Mouse (Mus musculus) urinary bladder, postnatal 25 days (tissue): ENCODE measurements around the gene Colq.

Experiments used
- DNase-seq: peaks from one replicate; pipeline ENCODE4 v3.0.0; 2022; ENCODE audit warnings: low spot score

Colq gene

GRCm38 (mm10) chr14:31525040-31525810 lies 65.9 kb downstream of the Colq start:
- DNase-seq = no peak

GRCm38 (mm10) chr14:31521318-31521717 lies 69.8 kb downstream of the Colq start:
- no peak for DNase-seq

- no peak for DNase-seq
Measured at GRCm38 (mm10) chr14:31519165-31519564, 72.0 kb downstream of the Colq start.

GRCm38 (mm10) chr14:31515895-31516294 lies 75.2 kb downstream of the Colq start:
- DNase-seq = no peak

DNA sequence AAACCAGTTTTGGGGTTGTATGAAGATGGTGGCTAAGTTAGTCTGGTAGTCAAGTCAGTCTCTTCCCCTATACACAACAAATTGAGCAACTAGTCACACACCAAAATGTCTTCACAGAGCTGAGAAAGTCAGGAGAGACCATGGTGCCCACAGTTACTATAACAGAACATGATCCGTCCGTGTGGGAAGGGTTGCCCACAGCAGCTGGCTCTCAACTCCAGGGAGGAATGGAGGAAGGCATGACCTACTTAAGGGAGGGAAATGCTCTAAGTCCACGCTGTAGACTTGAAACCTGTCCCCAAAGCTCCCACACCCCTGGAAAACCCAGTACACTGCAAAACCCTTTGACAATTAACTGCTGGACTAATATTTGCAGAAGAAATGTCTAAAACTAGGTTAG lies 80.8 kb downstream of the Colq start:
- no peak for DNase-seq

GRCm38 (mm10) chr14:31509911-31510310 lies 81.2 kb downstream of the Colq start:
- no peak for DNase-seq

DNA sequence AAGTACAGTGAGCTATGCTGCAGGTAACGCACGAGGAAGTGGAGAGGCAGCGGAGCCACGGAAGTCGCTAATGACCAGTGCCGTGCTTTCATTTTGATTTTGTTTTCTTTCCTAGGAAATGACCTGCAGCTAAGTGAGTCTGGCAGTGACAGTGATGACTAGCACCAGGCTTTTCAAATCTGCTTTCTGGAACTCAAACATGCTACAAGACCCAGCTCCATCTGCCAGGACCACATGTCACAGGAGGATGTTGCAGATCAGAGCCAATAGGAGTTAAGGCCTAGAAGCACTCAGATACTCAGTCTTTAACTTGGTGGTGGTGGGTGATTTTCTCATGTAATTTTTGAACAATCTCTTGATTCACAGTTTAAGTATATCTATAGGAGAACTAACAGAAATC lies 84.7 kb downstream of the Colq start:
- DNase-seq = no peak

DNA sequence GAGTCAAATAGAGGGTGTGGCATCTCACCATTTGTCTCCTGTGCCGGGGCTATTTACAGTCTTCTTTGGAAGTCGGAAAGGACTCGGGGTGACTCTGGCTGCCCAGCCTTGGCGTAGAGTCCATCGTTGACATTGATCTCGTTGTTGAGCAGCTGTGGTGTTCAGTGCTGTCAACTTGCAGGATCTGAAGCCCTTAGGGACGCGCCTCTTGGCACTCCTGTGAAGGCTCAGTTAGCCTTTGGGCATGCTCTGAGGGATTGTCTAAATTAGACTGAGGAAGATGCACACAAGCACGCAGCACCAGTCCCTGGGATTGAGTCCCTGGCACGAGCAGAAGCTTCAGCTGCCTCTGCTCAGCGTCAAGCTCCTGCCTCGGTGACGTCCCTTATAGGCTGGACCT lies 87.7 kb downstream of the Colq start:
- DNase-seq = no peak

- DNase-seq = no peak
Measured at GRCm38 (mm10) chr14:31499526-31499925, 91.6 kb downstream of the Colq start.

DNA sequence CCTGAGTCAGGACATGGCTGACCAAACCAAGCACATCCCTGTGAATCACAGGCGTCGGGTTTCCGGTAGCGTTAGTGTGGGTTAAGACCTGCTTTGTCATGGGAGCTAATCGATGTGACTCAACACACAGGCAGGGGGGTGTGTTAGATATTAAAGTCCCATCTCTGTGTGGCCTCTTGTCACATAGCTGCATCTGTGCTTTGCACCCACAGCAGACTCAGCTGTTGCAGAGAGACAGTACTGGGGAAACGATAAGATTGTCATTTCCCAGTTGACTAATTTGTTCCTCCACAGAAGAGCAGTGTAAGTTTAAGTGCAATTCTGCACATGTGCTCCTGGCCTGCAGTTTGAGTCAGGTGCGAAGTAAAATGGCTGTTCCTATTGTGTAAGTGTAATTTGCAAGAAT lies 94.9 kb downstream of the Colq start:
- no peak for DNase-seq

DNA sequence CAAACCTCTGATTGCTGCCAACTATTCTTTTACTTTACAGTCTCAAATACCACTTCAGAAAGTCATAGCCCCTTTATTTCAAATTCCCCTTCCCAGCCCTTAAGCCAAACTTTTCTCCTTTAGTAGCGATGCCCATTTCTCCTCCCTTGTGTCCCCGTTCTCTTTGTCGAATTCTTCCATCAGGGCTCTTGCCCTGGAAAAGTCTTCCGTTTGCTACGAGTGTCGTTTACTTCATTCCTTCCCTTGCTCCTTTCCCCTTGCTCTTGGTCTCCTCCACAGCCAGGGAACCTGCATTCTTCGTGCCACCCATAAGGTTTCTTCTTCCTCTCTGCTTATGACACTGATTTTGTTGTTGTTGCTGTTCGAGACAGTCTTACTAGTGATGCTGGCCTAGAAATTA lies 95.6 kb downstream of the Colq start:
- DNase-seq = no peak

- DNase-seq = peak; percentile 84
Measured at GRCm38 (mm10) chr14:31494975-31495455, 96.1 kb downstream of the Colq start, which contains the start of gene Mettl6. Gene Mettl6, minus strand, starts transcription at chr14:31495040.

DNA sequence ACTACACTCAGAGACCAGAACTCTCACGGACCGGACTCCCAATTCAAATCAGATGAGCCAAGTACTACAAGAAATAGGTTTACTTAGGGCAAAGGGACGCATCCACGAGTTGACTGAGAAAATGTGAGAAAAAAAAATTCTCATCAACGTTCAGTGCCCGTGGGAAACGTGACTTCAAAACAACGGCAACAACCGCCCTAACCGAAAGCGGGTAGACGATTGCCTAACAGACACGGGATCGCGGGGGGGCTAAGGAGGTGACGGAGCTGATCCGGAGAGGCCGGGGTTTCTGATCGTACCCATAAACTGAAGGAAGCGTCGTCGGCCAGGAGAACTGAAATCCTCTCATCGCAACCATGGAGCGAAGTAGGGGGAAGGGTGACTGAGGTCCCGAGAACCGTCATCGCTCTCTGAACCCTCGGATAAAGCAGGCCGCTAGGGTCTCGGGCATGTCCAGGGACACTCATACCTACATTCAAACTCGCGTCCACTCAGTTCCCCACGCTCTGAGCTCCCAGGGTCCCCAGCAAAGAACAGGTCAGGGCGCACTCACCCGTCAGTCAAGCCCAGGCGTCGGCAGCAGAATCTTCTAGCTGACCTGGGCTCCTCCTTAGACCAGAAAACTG lies 96.7 kb downstream of the Colq start, which contains the start of gene Eaf1:
Eaf1 (plus strand) TSS at position 51 of the 626 bp plus-strand sequence.
- DNase-seq = no peak

DNA sequence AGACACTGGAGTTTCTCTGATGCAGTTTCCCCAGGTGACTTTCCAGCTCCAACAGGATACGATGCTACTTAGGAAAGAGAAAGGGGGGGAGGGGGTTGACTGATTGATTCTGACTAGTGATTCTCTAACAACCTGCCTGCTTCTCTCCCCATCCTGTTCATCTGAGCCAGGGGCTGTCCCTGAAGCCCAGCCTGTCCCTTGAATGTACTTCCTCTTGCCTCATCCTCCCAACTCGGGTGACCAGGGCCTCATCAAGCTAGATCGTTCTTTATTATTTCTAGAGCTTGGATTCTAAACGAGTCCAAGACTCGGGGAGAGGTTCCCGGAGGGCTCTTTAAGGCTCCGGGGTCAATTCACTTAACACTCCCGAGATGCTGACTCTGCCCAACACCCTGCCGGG lies 97.2 kb downstream of the Colq start:
- DNase-seq = no peak

- no peak for DNase-seq
Measured at GRCm38 (mm10) chr14:31488055-31488454, 103.1 kb downstream of the Colq start.

- no peak for DNase-seq
Measured at GRCm38 (mm10) chr14:31486465-31486864, 104.7 kb downstream of the Colq start.

DNA sequence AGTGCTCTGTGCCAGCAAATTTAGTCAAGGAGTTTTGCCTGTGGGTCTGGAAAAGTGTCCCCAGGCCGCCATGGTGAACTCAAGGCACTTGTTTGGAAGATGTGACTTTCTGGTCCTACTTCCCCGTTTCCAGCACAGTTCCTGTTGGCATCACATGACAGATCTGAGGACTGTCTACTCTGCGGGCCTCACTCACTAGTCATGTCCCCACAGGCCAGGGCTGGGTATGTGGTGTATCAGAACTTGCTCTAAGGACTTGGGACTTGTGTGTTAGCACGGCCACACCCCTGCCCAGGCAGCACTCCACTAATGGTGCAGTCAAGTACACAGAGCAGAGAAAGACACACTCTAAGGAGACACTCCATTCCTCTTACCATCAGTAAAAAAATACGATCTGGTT lies 108.7 kb downstream of the Colq start:
- no peak for DNase-seq

GRCm38 (mm10) chr14:31473297-31473696 lies 117.8 kb downstream of the Colq start:
- no peak for DNase-seq
